Mouse (Mus musculus): Measurements from ENCODE around the gene Nceh1.

Gene Nceh1

DNA sequence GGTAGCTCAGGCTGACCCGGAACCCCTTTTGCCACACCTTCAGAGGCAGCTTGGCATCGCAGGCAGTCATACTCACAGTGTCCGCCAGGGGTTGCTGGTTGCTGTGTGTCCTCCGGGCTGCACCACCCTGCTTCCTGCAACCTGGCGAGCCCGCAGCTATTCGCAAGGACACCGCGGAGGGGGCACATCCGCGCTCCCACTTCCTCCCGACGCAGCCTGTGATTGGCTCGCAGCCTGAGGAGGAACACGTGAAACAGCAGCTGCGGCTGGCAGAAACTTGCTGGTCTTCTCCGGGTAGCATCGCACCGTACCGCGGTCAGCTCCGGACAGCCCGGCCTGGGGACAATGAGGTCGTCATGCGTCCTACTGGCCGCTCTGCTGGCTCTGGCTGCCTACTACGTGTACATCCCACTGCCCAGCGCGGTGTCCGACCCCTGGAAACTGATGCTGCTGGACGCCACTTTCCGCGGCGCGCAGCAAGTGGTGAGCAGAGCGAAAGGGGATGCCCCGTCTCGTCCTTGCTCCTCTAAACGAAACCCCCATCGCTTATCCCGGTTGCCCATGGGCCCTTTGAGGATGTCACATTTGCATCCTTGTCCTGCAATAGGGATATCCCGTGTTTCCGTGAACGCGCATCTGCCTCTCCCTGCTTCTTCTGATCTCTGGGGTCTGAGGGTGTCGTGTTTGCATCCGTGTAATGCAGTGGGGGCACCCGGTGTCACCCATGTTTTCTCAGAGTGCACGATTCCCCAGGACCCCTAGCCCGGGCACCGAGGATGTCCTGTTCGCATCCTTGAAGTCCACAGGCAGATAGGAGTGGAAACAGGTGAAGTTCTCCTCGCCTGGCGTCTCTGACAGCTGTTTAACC lies at the start of gene Nceh1:
Nceh1 (plus strand) TSS at position 233 of the 868 bp plus-strand sequence.
- DNase-seq, result peak; percentile 96

DNA sequence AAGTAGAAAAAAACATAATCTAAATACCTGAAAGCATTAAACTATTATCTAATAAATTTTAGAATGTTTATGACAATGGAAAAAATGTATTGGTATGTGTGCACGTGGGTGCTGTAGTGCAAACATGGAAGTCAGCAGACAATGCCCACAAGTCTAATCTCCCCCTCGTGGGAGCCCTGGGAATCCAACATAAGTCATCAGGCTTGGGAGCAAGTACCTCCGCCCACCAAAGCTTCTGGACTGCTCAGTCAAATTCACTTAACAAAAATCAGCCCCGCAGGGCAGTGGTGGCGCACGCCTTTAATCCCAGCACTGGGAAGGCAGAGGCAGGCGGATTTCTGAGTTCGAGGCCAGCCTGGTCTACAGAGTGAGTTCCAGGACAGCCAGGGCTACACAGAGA lies 42.7 kb upstream of the Nceh1 start:
- no peak for DNase-seq

DNA sequence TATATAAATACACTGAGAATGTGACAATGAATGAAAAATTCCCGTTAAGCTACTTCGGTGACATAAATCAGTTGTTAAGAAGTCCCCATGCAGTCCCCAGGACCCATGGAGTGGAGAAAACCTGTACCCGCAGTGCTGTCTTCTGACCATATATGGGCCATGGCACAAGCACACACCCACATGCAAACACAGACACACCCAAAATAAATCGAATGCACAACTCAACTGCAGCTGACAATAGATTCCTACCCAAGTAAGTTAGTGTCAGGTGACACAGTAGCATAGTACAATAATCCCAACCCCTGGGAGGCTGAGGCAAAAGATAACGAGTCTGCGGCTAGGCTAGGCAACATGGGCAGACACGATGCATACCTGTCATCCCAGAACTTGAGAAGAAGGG lies 39.2 kb upstream of the Nceh1 start:
- no peak for DNase-seq

DNA sequence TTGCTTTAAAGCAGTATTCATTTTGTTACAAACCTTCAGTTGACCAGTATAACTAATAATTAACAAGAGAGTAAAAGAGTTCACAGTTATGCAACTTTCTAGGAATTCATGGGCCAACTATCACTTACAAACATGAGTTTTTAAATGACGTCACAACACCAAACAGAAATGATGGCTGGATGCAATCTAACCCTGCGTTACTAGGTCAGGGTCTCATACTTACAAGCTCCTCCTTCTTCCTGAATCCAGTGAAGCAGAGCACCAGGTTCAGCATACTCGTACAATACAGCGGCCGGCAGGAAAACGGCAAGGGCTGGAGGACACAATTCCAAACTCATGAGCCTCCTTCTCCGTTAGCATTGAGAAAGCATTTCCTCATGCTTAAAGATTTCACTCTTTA lies 37.0 kb upstream of the Nceh1 start:
- DNase-seq, result no peak

DNA sequence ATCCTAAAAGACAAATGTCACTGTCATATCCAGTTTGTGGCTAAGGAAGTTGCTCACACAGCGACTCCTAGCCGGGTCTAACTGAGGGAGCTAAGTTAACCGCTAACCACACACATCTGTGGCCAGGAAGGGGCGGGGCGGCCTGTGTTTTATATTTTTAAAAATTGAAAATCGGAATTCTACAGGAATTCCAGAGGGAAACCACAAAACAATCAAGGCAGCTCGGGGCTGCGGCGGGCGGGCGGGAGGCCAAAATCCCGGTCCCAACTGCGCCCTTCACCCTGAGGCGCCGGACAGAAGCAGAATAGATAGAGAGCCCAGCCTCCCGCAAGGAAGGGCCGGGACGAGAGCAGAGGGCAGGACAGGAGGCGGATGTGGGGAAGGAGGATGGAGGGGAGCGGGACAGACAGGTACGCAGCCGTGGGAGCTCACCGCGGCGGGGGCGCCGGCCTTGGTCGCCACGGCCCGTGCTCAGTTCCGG lies 29.5 kb upstream of the Nceh1 start:
- no peak for DNase-seq

DNA sequence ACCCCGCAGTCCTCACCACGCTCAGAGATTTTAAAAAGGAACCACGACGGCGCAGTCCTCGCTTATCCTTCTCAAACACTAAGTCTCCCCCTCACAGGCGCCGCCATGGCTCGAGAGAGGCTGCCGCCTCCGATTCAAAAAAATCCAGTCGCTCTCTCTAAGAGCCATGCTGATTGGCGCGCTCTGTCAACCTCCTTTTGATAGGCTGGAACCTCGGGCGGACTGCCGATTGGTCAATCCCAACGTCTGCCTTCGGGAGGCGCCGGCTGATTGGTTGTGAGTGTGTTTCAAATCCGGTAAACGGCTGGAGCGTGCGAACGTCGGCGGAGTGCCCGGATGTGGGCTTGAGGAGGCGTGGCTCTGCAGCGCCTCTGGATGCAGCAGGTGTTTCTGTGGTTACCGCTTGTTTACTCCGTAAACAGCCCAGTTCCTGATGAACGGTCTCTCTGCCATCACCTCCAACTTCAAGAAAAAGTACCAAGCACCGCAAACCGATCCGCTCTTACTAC lies 29.0 kb upstream of the Nceh1 start, which contains the start of gene Ect2:
Ect2 (minus strand) TSS at position 178 of the 509 bp plus-strand sequence.
- DNase-seq, result peak; percentile 98

DNA sequence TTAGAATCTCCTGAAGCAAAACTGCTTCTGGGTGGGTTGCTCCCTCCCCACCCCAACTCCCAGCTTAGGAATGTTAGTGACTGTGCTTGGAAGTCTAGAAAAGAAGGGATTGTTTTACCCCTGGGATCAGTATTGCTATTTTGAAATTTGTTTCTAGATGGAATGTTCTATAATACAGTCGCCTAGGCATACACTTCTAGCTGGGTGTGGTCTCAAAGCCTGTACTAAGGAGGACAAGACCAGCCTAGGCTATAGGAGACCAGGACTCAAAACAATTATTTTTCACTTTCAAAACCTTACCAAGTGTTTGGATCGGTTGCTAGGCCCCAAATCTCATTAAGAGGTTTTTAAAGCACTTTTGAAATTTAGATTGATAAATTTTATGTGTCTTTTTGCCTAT lies 28.5 kb upstream of the Nceh1 start:
- no peak for DNase-seq

DNA sequence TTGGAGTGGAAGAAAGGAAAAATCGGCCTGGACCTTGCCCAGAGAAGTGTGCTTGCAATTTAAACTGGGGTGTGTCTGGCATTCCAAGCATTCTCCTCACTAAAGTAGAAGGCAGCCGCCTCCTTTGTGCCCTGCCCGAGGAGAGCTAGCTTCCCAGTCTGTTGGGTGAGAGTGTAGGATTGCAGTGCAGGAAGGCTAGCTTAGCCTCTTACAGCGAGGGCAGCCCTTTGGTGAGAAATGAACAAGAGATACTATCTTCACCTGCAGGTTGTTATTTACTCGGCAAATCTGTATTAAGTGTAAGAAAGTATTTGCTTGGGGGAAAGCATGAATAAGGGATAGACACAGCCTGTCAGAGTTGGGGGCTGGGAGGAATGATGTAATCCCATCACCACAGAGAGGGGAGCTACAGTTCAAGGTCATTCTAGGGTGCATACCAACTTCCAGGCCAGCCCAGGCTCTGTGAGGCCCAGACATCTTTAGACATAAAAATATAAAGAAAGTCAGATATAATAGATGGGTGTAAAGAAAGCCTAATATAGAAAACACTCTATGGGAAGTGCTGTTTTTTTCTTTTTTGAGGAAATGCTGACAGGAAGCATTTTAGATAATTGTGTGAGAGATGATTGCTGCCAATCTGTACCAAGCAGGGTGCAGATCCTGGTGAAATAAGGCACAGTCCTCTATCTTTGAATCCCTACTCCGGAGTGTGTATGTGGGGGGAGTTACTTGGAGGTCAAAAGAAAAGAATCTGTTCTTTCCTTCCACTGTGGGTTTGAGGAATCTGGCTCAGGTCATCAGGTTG lies 27.5 kb upstream of the Nceh1 start:
- no peak for DNase-seq

DNA sequence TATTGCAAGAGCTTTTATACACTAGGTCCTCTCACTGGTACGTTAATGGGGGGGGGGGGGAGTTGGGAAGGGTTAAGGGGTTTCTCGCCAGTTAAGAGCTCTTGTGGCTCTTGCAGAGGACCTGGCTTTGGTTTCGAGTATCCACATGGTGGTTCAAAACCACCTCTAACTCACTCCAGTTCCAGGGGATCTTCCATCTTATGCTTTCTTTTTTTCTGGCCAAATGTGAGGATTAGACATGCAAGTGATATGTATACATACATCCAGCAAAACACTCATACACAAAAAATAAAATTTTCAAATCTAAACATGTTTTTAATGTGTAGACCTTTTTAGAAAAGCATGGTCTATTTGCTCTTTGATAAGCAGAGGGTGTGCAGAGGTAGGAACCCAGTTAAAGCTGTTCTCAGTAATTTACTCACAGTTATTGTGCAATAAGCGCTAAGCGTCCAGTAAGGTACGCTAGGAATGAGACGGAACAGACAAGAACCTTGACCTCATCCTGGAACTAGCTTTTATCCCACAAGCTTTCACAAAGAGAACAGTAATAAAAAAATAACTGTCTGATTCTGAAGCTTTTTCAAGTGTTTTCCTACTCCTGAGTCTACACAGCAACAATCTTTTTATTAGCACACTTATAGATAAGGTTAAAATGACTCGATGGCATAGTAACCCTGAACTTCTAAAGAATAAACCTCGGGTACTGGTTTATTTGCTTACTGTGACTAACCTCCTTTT lies 26.7 kb upstream of the Nceh1 start:
- no peak for DNase-seq

DNA sequence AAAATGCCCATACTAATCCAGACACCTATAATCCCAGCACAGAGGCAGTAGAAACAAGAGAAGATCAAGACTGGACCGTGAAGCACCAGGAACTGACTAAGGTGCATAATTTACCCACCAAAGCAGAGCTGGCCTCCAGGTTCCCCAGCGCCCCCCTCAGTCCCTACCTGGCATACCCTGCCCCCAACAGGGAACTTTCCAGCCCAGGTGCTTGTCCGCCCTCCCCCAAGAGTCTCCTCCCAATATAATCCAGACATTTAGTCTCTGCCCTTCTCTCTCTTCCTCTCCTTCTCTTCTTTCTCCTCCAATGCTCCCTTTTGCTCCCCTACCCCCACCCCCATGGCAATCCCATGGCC lies 26.2 kb upstream of the Nceh1 start:
- no peak for DNase-seq

DNA sequence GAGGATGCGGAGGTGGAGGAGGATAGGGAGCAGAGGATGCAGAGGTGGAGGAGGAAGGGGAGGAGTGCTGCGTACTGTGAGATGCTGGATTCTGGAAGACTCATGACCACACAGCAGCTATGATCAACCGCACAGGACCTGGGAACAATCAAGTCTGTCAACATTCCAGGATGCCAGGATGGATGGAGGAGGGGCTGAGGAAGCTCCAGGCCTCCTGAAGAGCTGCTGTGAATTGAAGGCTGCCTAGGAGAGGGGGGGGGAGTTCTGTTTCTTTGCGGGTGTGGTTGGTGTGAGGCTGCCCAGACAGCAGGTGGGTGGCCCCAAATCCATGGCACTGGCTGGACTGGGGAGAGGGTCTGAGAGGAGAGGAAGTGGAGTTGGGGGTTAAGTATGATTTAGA lies 23.9 kb upstream of the Nceh1 start:
- DNase-seq, result no peak

DNA sequence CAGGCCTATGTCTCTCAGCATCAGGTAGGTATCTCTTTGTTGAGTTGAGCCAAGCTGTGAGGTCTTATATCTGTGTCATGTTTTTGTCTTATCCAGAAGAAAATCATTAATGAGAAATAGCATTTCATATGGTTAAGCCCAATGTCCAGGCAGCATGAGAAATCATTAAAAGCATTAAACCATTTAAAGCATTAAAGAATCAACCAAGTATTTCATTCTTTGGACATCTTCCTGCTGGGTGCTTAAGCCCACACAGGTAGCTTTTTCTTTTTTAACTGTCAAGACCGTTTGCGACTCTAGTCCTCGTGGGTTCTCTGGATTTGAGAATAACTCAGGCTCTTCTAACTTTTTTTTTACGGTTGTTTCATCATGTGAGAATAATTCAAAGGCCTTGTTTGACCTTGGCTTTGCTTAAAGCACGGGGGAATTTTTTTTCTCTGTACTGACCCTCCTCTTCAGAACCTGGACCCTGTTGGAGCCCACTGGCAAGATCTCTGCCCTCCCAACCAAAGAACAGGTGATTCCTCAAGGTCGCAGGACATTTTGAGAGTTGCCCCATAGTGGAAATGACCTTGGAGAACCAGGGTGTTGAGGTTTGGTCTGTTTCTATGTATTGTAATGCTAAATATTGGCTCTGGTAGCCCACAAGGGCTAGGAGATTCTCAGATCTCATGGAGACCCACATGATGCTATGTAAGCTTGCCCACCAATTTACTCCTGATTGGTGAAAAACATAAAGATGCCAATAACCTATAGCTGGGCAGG lies 20.9 kb upstream of the Nceh1 start:
- no peak for DNase-seq

DNA sequence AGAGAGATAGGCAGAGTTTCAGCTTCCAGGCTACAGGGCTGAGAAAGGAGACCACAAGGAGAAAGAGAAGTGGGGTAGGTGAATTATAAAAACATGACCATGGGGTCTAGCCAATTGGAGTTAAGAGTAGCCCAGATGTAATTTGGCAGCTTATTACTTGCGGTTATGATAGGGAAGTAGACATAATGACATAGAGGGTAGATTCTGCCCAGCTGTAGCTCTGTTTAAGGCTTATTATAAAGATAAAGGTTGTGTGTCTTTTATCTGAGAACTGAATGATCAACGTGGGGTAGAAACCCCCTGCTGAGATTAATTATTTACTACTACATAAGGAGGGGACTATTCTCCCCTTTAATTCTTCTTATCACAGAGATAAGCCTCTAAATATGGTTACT lies 20.4 kb upstream of the Nceh1 start:
- no peak for DNase-seq

DNA sequence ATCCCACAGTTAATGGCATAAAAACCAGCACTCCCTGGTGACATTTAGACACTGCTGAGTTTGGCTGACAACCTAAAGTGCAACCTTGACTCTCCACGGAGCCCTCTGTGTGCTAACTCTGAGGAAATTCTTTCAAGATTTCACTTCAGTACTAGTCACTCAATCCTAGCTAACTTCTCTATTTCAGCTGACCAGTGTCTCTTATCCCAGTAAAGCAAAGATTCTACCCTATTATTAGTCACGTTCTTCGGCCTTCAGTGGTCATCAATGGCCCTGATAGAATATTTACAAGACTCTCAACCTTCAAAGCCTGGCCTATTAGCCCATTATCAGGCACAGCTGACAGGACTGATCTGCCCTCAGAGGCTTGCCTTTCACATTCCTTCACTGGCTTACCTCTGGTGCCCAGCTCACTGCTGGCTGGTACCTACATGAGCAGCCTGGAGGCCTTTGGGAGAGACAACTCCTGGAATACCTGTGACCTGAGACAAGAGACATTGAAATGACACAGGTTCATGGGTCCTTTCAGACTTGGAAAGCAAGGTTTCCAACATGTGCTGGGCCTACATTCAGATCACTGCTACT lies 17.2 kb upstream of the Nceh1 start:
- no peak for DNase-seq

DNA sequence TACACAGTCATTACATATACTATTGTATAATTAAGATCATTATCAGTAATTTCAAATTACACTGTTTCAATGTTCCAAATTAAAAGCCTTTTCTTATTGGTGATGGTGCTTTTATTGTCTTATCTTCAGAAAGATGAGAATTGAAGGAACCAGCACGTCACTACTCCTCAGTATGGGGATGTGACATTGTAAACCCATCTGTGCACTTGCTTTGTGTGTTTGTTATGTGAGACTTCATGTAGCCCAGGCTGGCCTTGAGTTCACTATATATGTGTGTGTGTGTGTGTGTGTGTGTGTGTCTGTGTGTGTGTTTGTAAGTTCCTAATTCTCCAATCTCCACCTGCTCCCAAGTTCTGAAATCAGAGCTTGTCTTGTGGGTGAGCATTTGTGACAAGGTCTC lies 12.5 kb upstream of the Nceh1 start:
- DNase-seq, result no peak

DNA sequence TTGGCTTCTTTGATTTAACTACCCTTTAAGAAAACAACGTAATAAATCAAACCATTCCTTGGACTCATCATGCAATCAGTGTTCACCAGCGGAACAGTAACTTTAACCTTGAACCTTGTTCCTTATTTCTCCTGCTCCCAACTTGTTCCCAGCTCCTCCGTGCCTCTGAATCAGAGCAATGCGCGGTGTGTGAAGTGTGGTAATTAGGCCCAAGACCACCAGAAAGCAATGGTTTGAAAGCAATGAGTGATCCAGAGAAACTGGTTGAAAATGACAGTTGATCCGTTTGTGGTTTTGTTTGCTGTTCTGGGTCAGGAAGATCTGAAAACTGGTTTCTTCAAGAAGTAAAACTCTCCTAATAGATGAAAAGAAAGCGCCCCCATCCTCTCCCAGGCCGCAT lies 3.1 kb upstream of the Nceh1 start:
- no peak for DNase-seq

DNA sequence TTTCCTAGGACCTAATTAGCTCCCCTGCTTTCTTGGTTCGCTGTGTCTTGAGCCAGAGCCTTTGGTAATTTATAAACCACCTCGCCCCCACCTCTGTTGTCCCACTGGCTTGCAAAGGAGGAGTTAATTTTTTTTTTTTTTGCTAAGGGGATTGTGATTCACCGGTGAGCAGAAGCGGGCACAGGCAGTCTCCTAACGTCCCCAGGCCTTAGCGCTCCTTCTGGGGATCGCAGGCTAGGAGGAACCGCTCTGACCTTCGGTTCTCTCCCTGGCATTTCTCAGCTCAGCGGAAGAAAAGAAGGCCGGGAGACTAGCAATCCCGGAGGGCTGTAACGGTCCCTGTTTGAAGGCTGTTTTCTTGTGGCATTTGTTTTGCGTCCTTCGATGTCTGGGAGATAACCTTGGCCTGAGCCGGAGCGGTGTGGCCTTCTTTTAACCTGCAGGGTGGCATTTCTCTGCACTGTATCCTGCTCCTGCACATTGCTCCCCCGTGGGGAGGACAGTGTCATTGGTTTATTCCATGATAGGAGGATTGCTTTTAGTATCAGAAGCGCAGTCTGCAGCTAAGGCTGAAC lies 923 bp downstream of the Nceh1 start:
- peak; percentile 57 for DNase-seq

DNA sequence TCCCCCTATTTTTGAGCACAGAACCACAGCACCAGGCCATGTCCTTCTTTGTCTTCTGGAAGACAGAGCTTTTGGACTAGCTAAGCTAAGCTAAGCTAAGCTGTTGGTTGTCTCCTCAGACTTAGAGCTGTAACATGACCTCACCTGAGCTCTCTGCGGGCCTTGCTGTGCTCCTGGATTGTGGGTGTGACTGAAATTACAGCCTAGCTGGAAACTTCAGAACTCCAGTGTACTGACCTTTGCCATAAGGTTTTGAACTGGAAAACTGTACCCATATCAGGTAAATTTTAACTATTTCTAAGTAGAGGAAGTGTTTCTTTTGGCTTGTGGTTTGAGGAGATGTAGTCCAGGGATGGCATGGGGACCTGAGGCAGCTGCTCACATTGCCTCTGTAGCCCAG lies 5.6 kb downstream of the Nceh1 start:
- no peak for DNase-seq

DNA sequence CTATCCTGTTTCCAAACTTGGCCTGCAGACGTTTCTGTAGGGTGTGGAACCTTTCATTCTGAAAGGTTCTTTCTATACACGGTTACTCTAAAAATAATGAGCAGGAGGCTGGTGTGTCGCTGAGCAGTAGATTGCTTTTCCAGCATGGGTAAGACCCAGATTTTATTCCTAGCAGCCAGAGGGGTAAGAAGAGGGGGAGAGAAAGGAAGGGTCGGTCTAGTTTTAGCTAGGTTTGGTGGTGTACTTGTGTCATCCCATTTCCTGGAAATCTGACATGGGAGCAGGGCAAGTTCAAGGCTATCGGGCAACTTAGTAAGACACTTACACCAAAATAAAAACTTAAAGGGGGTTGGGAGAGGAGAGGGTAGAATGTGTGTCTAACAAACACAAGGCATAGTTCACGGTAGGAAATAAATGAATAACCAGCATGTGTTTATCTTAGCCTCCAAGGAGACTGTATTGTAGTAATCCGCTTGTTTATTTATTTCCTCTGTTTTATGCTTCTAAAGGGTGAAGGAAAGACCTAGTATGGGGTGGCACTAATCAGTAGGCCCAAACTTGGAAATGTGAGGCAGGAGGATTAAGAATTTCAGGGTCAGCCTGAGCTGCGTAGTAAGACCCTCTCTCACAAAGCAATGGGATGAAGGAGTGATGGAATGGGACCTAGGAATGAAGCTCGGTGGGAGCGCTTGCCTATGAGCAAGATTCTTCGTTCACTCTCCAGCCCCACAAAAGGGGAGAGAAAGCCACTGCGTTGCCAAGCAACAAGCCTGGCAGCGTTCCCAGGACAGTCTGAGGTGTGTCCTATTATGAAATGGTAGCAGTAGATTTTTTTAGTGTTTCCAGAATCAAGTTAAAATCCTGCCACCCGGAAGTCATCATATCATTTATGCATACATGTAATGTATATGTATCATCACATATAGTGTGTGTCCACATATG lies 6.8 kb downstream of the Nceh1 start:
- DNase-seq, result no peak

DNA sequence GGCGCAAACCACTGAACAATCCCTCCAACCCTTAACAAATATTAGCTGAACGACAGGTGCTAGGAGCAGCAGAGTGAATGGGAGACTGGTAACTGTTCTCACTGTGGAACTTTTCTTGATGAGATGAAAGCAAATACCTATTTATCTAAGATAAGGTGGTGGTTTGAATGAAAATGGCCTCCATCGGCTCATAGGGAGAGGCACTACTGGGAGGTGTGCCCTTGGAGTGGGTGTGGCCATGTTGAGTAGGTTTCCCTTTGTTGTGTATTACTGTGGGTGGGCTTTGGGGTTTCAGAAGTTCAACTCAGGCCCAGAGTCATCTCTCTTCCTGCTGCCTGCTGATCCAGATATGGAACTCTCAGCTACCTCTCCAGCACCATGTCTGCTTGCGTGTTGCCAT lies 8.1 kb downstream of the Nceh1 start:
- no peak for DNase-seq
